Mouse (Mus musculus) Patski (cell line): ENCODE measurements around the gene Pttg1. TPM values are rescaled to one million over a fixed set of nuclear protein-coding genes. Genes with fewer than 3 reads are reported as not detected.

ENCODE experiments used
- ATAC-seq: fragments of 100-300 bp; one replicate; pipeline ENCODE4 v1.8.0; 2021
- CTCF ChIA-PET: fragments of 350-600 bp; sonication (Branson Sonifier 250); formaldehyde crosslinking; loops from one replicate; lab custom pipeline; 2022; ENCODE audit warnings: inconsistent platforms; lab: Charles Lee
- POLR2A ChIA-PET: fragments of 350-600 bp; sonication (Branson Sonifier 250); formaldehyde crosslinking; loops from one replicate; lab custom pipeline; 2022; ENCODE audit warnings: antibody characterized with exemption, inconsistent platforms; lab: Charles Lee
- DNase-seq: peaks from one replicate; pipeline ENCODE4 v3.0.0-alpha.2; 2011; ENCODE audit warnings: low read depth, low spot score
- H3K27me3 ChIP-seq: fragments of 371-371 bp; one replicate; pipeline ENCODE4 v1.5.1; 2021
- CTCF ChIP-seq: fragments of 100-300 bp; IDR thresholded peaks from one replicate; pipeline ENCODE4 v1.5.1; 2021
- in situ Hi-C: fragments of 300-500 bp; cut with MboI; formaldehyde crosslinking; loops from 3 replicates; pipeline ENCODE4 v1.11.1; 2018; ENCODE audit warnings: low pct_unique_long_range_greater_than_20kb, mixed read lengths
- polyA plus RNA-seq: library from polyadenylated mRNA; unstranded; gene quantifications from one replicate; pipeline ENCODE4 v1.2.3, GENCODE M21; 2021

The Pttg1 gene
- polyA plus RNA-seq = 32.4 TPM

DNA sequence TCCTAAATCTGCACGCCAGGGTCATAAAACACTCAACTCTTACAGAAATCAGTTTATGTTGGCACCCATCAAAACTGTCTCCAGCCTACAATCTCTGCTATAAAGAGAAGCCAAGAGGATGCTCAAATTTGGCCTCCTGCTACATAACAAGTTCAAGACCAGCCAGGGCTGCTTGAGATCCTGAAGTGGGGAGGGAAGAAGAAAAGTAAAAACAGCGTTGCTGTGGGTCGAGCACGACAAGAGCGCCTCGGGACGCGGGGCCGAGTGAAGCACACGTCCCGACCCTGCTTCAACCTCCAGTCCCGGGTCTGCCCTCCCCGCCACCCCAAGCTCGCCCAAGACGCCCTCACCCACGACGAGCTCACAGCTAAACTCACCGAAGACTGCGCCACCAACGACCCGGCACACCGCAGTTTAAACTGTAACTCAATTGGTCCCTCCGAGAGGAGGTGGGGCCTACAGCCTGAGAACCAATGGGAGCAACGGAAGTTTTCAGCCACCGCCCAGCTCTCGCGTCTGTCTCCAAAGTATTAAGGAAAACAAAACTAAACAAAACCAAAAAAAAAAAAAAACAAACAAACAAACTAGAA lies at the start of gene Pttg1:
Gene Pttg1, minus strand, starts transcription at position 428 of the 590 bp plus-strand sequence.
- TF ChIP-seq CTCF = no peak
- ChIA-PET CTCF (interaction anchor here (1.1 to 2.0 kb wide), 2 partner anchors 9 to 13 kb away, joined by 4 to 12 read pairs; no protein-coding TSS in a partner anchor), POLR2A (no interaction called here)
- in situ Hi-C loops = no loop called here
- peak; percentile 88 for ATAC-seq
- H3K27me3 ChIP-seq = peaks cover 7% of the 10 kb centered on the region
- DNase-seq = no peak

DNA sequence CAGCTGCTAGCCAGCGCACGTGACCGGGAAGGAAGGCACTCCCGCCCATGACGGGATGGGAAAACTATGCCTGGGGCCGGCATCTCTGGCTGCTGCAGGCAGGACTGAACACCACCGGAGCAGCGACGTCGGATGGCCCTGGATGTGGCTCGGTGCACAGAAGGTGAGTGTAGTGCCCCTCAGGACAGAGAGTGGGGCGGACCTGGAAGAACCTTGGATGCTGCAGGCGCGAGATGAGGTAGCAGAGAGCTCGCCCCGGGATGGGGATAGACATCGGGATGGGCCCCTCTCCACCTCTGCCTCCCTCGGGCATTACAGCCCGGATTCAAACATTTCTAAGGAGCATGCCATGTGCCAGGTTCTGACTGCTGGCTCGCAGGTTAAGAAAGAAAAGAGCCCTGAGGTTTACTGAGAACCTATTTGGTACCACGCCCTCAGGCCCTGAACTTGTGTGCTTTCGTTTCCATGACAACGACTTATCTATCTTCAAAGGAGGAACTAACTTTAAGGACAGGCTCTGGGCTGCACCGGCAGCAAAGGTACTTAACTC lies 48.2 kb upstream of the Pttg1 start, which contains the start of gene C1qtnf2:
Gene C1qtnf2, plus strand, starts transcription at position 52 of the 550 bp plus-strand sequence.
- DNase-seq = no peak
- CTCF ChIA-PET = no interaction called here
- no peak for ATAC-seq
- TF ChIP-seq CTCF = no peak
- peaks cover 3% of the 10 kb centered on the region for H3K27me3 ChIP-seq
- in situ Hi-C loops = no loop called here
- POLR2A ChIA-PET = no interaction called here

DNA sequence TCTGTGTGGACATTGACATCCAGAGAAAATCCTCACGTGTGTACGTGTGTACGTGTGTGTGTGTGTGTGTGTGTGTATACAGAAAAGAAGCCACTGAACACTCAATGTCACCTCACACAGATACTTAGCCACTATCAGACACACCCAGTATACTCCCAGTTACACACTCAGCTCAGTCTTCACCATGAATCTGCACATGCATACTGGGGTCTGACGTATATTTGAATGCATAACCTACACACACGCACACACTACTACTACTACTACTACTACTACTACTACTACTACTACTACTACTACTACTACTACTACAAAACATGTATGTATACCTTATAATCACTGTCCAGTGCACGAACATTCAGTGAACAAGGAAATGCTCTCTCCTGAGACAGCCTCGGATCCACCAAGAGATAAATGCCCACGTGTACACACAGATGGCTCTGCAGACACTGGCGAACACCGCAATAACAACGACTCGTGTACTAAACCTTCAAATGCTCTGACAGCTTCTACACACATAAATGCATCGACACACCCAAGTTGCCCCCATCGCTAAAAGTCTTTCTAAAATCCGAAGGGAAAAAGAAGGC lies 47.7 kb upstream of the Pttg1 start:
- H3K27me3 ChIP-seq = peaks cover 7% of the 10 kb centered on the region
- in situ Hi-C loops = no loop called here
- ChIA-PET CTCF (no interaction called here), POLR2A (no interaction called here)
- ATAC-seq (no peak), DNase-seq (no peak)
- no peak for TF ChIP-seq CTCF

DNA sequence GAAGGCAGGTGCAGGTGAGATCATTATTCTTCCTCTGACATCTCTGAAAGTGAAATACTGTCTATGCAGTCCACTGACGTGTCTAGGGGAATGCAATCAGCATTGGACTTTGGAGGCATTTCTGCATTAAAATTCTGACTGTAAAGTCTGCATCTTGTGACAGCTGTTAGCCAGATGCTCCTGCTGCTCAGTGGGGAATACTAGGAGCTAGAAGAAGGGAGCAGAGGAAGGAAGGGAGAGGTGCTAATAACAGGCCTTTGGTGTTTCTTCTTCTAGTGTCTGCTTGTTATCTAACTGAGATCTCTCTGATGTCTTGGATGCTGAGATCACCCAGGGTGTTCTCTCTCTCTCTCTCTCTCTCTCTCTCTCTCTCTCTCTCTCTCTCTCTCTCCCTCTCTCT lies 47.1 kb upstream of the Pttg1 start:
- CTCF ChIA-PET = no interaction called here

DNA sequence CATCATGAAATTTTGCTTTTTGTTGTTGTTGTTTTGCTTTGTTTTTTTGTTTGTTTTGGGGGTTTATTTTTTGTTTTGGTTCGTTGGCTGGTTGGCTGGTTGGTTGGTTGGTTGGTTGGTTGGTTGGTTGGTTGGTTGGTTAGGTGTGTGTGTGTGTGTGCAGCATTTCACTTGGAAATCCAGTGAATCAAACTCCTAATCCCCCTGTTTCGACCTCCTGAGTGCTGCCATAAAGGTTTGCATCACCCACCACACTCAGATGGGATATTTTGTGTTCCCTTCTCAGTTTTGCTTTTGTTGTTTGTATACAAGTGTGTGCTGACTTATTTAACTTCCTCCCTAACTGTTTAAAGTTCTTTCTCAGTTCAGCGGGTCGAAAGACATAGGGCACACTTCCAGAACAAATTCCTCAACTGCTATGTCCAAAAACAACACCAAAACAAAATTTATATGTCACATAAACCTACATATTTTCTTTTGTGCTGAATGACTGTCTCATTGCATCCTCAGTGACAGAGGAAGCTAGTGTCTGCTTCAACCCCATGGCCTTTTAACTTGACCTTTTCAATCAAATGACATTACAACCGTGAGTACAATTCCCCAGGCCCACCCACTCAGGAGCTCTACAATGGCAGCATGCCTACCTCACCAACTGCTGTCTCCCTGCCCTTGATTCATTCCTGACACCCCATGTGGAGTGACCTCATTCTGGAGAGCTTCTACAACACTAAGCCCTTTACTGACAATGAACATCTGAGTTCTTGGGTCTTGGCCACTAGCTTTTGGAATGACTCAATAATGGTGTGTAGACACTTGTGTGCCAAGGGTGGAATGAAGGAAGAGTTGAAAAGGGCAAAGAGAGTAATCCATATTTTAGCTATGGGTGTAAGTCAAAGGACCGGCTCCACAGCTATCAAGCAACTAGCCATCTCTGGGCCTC lies 45.1 kb upstream of the Pttg1 start:
- CTCF ChIA-PET = interaction anchor here (1.4 kb wide), 1 partner anchor 19 kb away, joined by 3 read pairs; no protein-coding TSS in a partner anchor
- POLR2A ChIA-PET = no interaction called here
- TF ChIP-seq CTCF = no peak
- peaks cover 23% of the 10 kb centered on the region for H3K27me3 ChIP-seq
- DNase-seq (no peak), ATAC-seq (no peak)
- in situ Hi-C loops = no loop called here

More for the DNA sequence above, 47.1 kb upstream of the Pttg1 start:
- TF ChIP-seq CTCF = no peak
- in situ Hi-C loops = no loop called here
- ATAC-seq = no peak
- peaks cover 11% of the 10 kb centered on the region for H3K27me3 ChIP-seq
- no peak for DNase-seq
- POLR2A ChIA-PET = no interaction called here

DNA sequence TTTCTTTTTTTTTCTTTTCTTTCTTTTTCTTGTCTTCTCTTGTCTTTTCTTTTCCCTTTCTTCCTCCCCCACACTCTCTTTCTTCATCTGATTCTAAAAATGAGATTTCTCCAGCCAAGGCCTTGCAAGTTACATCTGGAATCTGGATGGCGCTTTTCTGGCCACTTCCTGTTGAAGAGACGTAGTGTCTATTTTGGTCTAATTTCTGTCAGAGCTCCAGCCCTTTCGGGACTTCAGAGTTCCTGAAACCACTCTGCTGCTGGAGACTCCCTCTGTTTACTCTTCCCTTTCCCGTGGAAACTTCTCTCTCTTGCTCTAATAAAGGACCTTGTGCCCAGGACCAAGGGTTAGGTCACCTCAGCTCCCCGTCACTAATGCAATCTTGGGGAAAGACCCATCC lies 44.1 kb upstream of the Pttg1 start:
- ChIA-PET CTCF (no interaction called here), POLR2A (no interaction called here)
- H3K27me3 ChIP-seq = peaks cover 28% of the 10 kb centered on the region
- in situ Hi-C loops = no loop called here
- no peak for TF ChIP-seq CTCF
- ATAC-seq = no peak
- DNase-seq = no peak

DNA sequence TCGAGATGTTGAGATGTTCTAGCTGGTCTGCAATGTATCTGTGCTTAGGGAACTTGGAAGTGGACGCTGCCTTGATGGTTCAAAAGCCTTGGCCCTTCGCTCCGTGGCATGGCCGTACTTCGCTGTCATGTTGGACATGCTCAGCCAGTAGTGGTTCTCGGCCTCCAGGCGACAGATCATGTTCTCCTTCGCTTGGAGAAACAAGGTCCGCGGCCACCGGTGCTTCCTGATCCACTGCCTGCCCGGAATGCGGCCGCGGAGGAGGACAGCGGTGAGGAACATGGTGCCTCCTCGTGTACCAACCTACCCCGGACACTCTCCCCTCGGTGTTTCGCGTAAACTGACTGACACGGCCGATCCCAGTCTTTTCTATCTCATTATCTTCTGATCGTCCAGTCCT lies 37.2 kb upstream of the Pttg1 start:
- TF ChIP-seq CTCF = no peak
- H3K27me3 ChIP-seq = peaks cover 29% of the 10 kb centered on the region
- ChIA-PET CTCF (no interaction called here), POLR2A (no interaction called here)
- ATAC-seq (no peak), DNase-seq (no peak)
- in situ Hi-C loops = no loop called here

DNA sequence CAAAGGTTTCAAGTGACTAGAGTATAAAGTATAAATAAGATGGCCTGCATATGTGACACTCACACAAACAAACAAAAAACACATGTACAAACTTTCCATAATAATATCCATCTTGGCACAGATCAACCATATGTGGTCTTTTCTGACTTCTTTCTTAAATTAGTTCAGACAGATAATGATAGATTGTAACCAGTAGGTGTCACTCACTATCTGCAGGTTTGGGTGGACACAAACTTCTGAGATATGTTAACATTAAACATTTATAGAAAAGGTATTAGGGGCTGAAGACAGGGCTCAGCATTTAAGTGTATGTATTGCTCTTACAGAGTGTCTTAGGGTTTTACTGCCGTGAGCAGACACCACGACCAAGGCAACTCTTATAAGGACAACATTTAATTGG lies 26.2 kb upstream of the Pttg1 start:
- ChIA-PET POLR2A (interaction anchor here (0.7 kb wide), 1 partner anchor 162 kb away, joined by 3 read pairs; no protein-coding TSS in a partner anchor), CTCF (interaction anchor here (1.1 kb wide), 1 partner anchor 19 kb away, joined by 3 read pairs; no protein-coding TSS in a partner anchor)
- TF ChIP-seq CTCF = no peak
- in situ Hi-C loops = no loop called here
- no peak for ATAC-seq
- DNase-seq = no peak
- H3K27me3 ChIP-seq = no peaks in the 10 kb centered on the region

DNA sequence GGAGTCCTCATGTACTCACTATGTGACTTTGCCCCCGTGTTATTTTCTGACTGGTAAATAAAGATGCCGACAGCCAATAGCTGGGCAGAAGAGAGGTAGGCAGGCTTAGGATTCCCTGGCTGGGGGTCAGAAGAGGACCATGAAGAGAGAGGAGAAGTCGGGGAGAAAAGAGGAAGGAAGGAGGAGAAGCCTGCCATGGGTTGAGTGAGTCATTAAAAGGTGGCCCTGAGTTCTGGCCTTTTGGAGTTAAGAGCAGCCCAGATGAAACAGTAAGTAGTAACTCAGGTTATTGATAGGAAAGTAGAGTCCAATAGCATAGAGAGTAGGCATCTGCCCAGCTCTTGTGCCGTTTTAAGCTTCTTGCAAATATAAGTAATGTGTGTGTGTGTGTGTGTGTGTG lies 25.3 kb upstream of the Pttg1 start:
- CTCF ChIA-PET = interaction anchor here (1.1 kb wide), 1 partner anchor 20 kb away, joined by 3 read pairs; no protein-coding TSS in a partner anchor
- ATAC-seq (no peak), DNase-seq (no peak)
- POLR2A ChIA-PET = interaction anchor here (0.6 to 0.7 kb wide), 2 partner anchors 36 to 163 kb away, joined by 3 to 4 read pairs; no protein-coding TSS in a partner anchor
- in situ Hi-C loops = no loop called here
- no peaks in the 10 kb centered on the region for H3K27me3 ChIP-seq
- no peak for TF ChIP-seq CTCF

DNA sequence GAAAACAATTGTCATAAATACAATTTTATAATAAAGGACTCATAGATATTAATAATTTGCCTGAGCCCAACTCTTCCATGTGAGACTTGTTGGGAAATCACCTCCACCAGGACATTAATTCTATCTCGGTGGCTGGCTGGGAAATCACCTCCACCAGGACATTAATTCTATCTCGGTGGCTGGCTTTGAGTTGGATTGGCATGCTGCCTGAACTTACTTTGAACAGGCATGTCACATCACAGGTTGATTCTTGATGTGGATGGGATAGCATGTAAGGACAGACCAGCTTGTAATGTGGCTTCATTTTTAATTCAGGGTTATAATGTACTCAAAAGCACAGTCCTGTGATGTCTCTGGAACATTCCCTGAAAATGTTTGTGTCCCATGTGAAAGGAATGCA lies 23.9 kb upstream of the Pttg1 start:
- in situ Hi-C loops = no loop called here
- no peak for TF ChIP-seq CTCF
- ChIA-PET POLR2A (no interaction called here), CTCF (no interaction called here)
- ATAC-seq (no peak), DNase-seq (no peak)
- H3K27me3 ChIP-seq = no peaks in the 10 kb centered on the region
